Mouse (Mus musculus) embryonic facial prominence, embryonic 13.5 days (tissue): Measurements from ENCODE around the gene Cpt1b. TPM values are rescaled to one million over a fixed set of nuclear protein-coding genes. Genes with fewer than 3 reads are reported as not detected.

Source experiments
- ATAC-seq: fragments of 200-750 bp; cut with Nextera tagmentation; 2 replicates; pipeline ENCODE4 v1.8.0; 2017; ENCODE audit warnings: low read depth; ENCODE audit not compliant: insufficient number of reproducible peaks, insufficient read depth, low FRiP score, low TSS enrichment
- H3K27ac ChIP-seq: fragments of 300-500 bp; sonication (generic); 2 replicates; pipeline ENCODE4 v1.5.1; 2015; ENCODE audit warnings: moderate library complexity, mild to moderate bottlenecking, inconsistent platforms
- H3K27me3 ChIP-seq: fragments of 300-500 bp; sonication (generic); 2 replicates; pipeline ENCODE4 v1.6.1; 2015; ENCODE audit warnings: mild to moderate bottlenecking, inconsistent platforms
- H3K36me3 ChIP-seq: fragments of 300-500 bp; sonication (generic); 2 replicates; pipeline ENCODE4 v1.6.1; 2015; ENCODE audit warnings: mild to moderate bottlenecking, inconsistent platforms
- H3K4me1 ChIP-seq: fragments of 300-500 bp; sonication (generic); 2 replicates; pipeline ENCODE4 v1.6.1; 2015; ENCODE audit warnings: inconsistent platforms
- H3K4me2 ChIP-seq: fragments of 300-500 bp; sonication (generic); 2 replicates; pipeline ENCODE4 v1.6.1; 2015; ENCODE audit warnings: moderate library complexity, mild to moderate bottlenecking, inconsistent platforms
- H3K4me3 ChIP-seq: fragments of 300-500 bp; sonication (generic); 2 replicates; pipeline ENCODE4 v1.5.1; 2015; ENCODE audit warnings: mild to moderate bottlenecking, inconsistent platforms
- H3K9ac ChIP-seq: fragments of 300-500 bp; sonication (generic); 2 replicates; pipeline ENCODE4 v1.6.1; 2015; ENCODE audit warnings: mild to moderate bottlenecking, inconsistent platforms
- H3K9me3 ChIP-seq: fragments of 300-500 bp; sonication (generic); 2 replicates; pipeline ENCODE4 v1.6.1; 2016; ENCODE audit warnings: inconsistent platforms
- WGBS: fragments of 180-500 bp; shearing (Covaris S2); methylation state at CpG from one replicate; pipeline ENCODE4 v1.1.7; 2015; ENCODE audit warnings: mixed read lengths; 5-methylcytosine and 5-hydroxymethylcytosine counted together
- polyA plus RNA-seq: library from polyadenylated mRNA; unstranded; fragments of >200 nt; fragmentation: Nextera tagmentation; extraction: Ambion mirVana; gene quantifications from 2 replicates; pipeline ENCODE4 v1.2.1, GENCODE M21; 2015

Cpt1b gene
- 0.55 and 0.66 TPM in 2 replicates for polyA plus RNA-seq

GRCm38 (mm10) chr15:89425711-89426121 is at the start of gene Cpt1b:
Cpt1b (minus strand) TSS chr15:89425863.
- Histone ChIP-seq H3K9ac (peak within 1 kb of the TSS; percentile 57; the same call in 1 of the 2 replicates), H3K4me3 (no peak within 1 kb of the TSS), H3K36me3 (peaks cover 36% of the 10 kb centered on the region), H3K4me1 (peaks cover 16% of the 10 kb centered on the region), H3K4me2 (peak within 1 kb of the TSS; percentile 20; the same call in 1 of the 2 replicates), H3K27ac (no peak within 1 kb of the TSS), H3K9me3 (no peaks in the 10 kb centered on the region), H3K27me3 (no peaks in the 10 kb centered on the region)
- no peak for ATAC-seq
- 21% methylated on average over 6 of the region's 6 CpGs for WGBS

- peak overlapping the region; percentile 78 for H3K9ac ChIP-seq
- H3K4me2 ChIP-seq: peak overlapping the region; percentile 82
- H3K4me3 ChIP-seq: peak overlapping the region; percentile 65
- H3K9me3 ChIP-seq: no peaks in the 10 kb centered on the region
- peaks cover 11% of the 10 kb centered on the region for H3K4me1 ChIP-seq
- no peak overlapping the region for H3K27ac ChIP-seq
- 83% methylated on average over 7 of the region's 7 CpGs for WGBS
- ATAC-seq: no peak
- H3K27me3 ChIP-seq: no peaks in the 10 kb centered on the region; the same call in 1 of the 2 replicates
- H3K36me3 ChIP-seq: no peaks in the 10 kb centered on the region
These were observed 49.6 kb upstream of the Cpt1b start for GRCm38 (mm10) chr15:89475293-89475600.

GRCm38 (mm10) chr15:89474596-89475292 is 49.1 kb upstream of the Cpt1b start:
- WGBS: 92% methylated on average over 19 of the region's 19 CpGs
- Histone ChIP-seq H3K4me3 (no peak overlapping the region), H3K4me2 (peak overlapping the region; percentile 82), H3K9ac (0 out of 2 replicates have a peak overlapping the region, but pooled peaks have one; percentile 78), H3K4me1 (peaks cover 11% of the 10 kb centered on the region), H3K9me3 (no peaks in the 10 kb centered on the region), H3K27me3 (no peaks in the 10 kb centered on the region; the same call in 1 of the 2 replicates), H3K36me3 (no peaks in the 10 kb centered on the region), H3K27ac (no peak overlapping the region)
- no peak for ATAC-seq

- ATAC-seq: no peak
- Histone ChIP-seq H3K27me3 (no peaks in the 10 kb centered on the region; the same call in 1 of the 2 replicates), H3K9ac (no peak overlapping the region), H3K4me2 (no peak overlapping the region), H3K9me3 (no peaks in the 10 kb centered on the region), H3K27ac (no peak overlapping the region), H3K4me3 (no peak overlapping the region), H3K4me1 (peaks cover 11% of the 10 kb centered on the region), H3K36me3 (no peaks in the 10 kb centered on the region)
- WGBS: 96% methylated on average over 8 of the region's 8 CpGs
These were observed 48.3 kb upstream of the Cpt1b start for GRCm38 (mm10) chr15:89473921-89474320.

- H3K4me2 ChIP-seq: no peak overlapping the region
- 85% methylated on average over 9 of the region's 9 CpGs for WGBS
- no peak for ATAC-seq
- H3K27me3 ChIP-seq: no peaks in the 10 kb centered on the region; the same call in 1 of the 2 replicates
- H3K27ac ChIP-seq: no peak overlapping the region
- no peak overlapping the region for H3K9ac ChIP-seq
- no peaks in the 10 kb centered on the region for H3K9me3 ChIP-seq
- H3K36me3 ChIP-seq: no peaks in the 10 kb centered on the region
- H3K4me1 ChIP-seq: peaks cover 11% of the 10 kb centered on the region
- H3K4me3 ChIP-seq: no peak overlapping the region
These were observed 47.7 kb upstream of the Cpt1b start for GRCm38 (mm10) chr15:89473370-89473769.

GRCm38 (mm10) chr15:89471476-89471875 is 45.8 kb upstream of the Cpt1b start:
- peaks cover 11% of the 10 kb centered on the region for H3K4me1 ChIP-seq
- WGBS: 86% methylated on average over 4 of the region's 4 CpGs
- no peak overlapping the region for H3K9ac ChIP-seq
- H3K27ac ChIP-seq: no peak overlapping the region
- no peaks in the 10 kb centered on the region for H3K27me3 ChIP-seq
- H3K9me3 ChIP-seq: no peaks in the 10 kb centered on the region
- H3K4me3 ChIP-seq: no peak overlapping the region
- H3K4me2 ChIP-seq: no peak overlapping the region
- no peaks in the 10 kb centered on the region for H3K36me3 ChIP-seq
- no peak for ATAC-seq

- 25% methylated on average over 2 of the region's 2 CpGs for WGBS
- no peak for ATAC-seq
- H3K27me3 ChIP-seq: no peaks in the 10 kb centered on the region
These were observed 42.9 kb upstream of the Cpt1b start for GRCm38 (mm10) chr15:89468577-89468976.

GRCm38 (mm10) chr15:89465052-89465451 is 39.4 kb upstream of the Cpt1b start:
- Histone ChIP-seq H3K9ac (no peak overlapping the region), H3K4me2 (no peak overlapping the region), H3K36me3 (no peaks in the 10 kb centered on the region), H3K27me3 (no peaks in the 10 kb centered on the region), H3K9me3 (no peaks in the 10 kb centered on the region), H3K4me1 (no peaks in the 10 kb centered on the region), H3K4me3 (no peak overlapping the region), H3K27ac (no peak overlapping the region)
- 6% methylated on average over 1 of the region's 1 CpGs for WGBS
- ATAC-seq: no peak

More at GRCm38 (mm10) chr15:89468577-89468976, 42.9 kb upstream of the Cpt1b start:
- Histone ChIP-seq H3K9ac (no peak overlapping the region), H3K4me1 (no peaks in the 10 kb centered on the region), H3K4me3 (no peak overlapping the region), H3K27ac (no peak overlapping the region), H3K9me3 (no peaks in the 10 kb centered on the region), H3K4me2 (no peak overlapping the region), H3K36me3 (no peaks in the 10 kb centered on the region)

GRCm38 (mm10) chr15:89463334-89464235 is 37.9 kb upstream of the Cpt1b start:
- no peak overlapping the region for H3K9ac ChIP-seq
- H3K4me1 ChIP-seq: no peaks in the 10 kb centered on the region
- H3K4me3 ChIP-seq: no peak overlapping the region
- no peaks in the 10 kb centered on the region for H3K9me3 ChIP-seq
- no peaks in the 10 kb centered on the region for H3K36me3 ChIP-seq
- 50% methylated on average over 5 of the region's 5 CpGs for WGBS
- no peak for ATAC-seq
- no peaks in the 10 kb centered on the region for H3K27me3 ChIP-seq
- no peak overlapping the region for H3K4me2 ChIP-seq
- no peak overlapping the region for H3K27ac ChIP-seq

GRCm38 (mm10) chr15:89462176-89462575 is 36.5 kb upstream of the Cpt1b start:
- peaks cover 6% of the 10 kb centered on the region; the same call in 1 of the 2 replicates for H3K27me3 ChIP-seq
- no peak overlapping the region for H3K9ac ChIP-seq
- H3K27ac ChIP-seq: no peak overlapping the region
- H3K36me3 ChIP-seq: no peaks in the 10 kb centered on the region
- H3K9me3 ChIP-seq: no peaks in the 10 kb centered on the region
- no peak overlapping the region for H3K4me3 ChIP-seq
- WGBS: 78% methylated on average over 7 of the region's 7 CpGs
- no peak for ATAC-seq
- H3K4me2 ChIP-seq: no peak overlapping the region
- no peaks in the 10 kb centered on the region for H3K4me1 ChIP-seq

GRCm38 (mm10) chr15:89461321-89461720 is 35.7 kb upstream of the Cpt1b start:
- no peak overlapping the region for H3K4me2 ChIP-seq
- no peak for ATAC-seq
- H3K9ac ChIP-seq: no peak overlapping the region
- H3K9me3 ChIP-seq: no peaks in the 10 kb centered on the region
- H3K4me3 ChIP-seq: no peak overlapping the region
- no peak overlapping the region for H3K27ac ChIP-seq
- H3K36me3 ChIP-seq: no peaks in the 10 kb centered on the region
- H3K4me1 ChIP-seq: no peaks in the 10 kb centered on the region
- H3K27me3 ChIP-seq: peaks cover 6% of the 10 kb centered on the region; the same call in 1 of the 2 replicates
- 81% methylated on average over 15 of the region's 15 CpGs for WGBS
